Mouse (Mus musculus): ENCODE data around the gene Zfp575. TPM values are rescaled to one million over a fixed set of nuclear protein-coding genes. Genes with fewer than 3 reads are reported as not detected.
A peak's percentile ranks its signal among the peaks of the same experiment; 100 is the strongest.

The Zfp575 gene
- total RNA-seq, 1 experiment from 2014 or later: 0.39 TPM

- DNase-seq: no peak
Observed at GRCm38 (mm10) chr7:24563191-24563836, 24.1 kb downstream of the Zfp575 start.

- no peak for DNase-seq
Observed at GRCm38 (mm10) chr7:24561450-24561849, 26.0 kb downstream of the Zfp575 start.

- DNase-seq: no peak
Observed at GRCm38 (mm10) chr7:24555786-24556185, 31.7 kb downstream of the Zfp575 start.

GRCm38 (mm10) chr7:24551985-24552759 lies 35.3 kb downstream of the Zfp575 start:
- DNase-seq: no peak

GRCm38 (mm10) chr7:24547534-24548036 lies 39.9 kb downstream of the Zfp575 start:
- DNase-seq: no peak

GRCm38 (mm10) chr7:24546634-24547389 lies 40.6 kb downstream of the Zfp575 start:
- peak; percentile 99 for DNase-seq

- DNase-seq: no peak
Observed at GRCm38 (mm10) chr7:24546068-24546614, 41.3 kb downstream of the Zfp575 start, which contains the start of the genes Pinlyp and Xrcc1. Gene Pinlyp, minus strand, starts transcription at chr7:24546118. Gene Xrcc1, plus strand, starts transcription at chr7:24546289.

GRCm38 (mm10) chr7:24544506-24544905 lies 42.9 kb downstream of the Zfp575 start:
- DNase-seq: no peak

- DNase-seq: no peak
Observed at GRCm38 (mm10) chr7:24539686-24540085, 47.8 kb downstream of the Zfp575 start.

GRCm38 (mm10) chr7:24538701-24539100 lies 48.7 kb downstream of the Zfp575 start:
- no peak for DNase-seq

- DNase-seq: peak; percentile 36
Observed at GRCm38 (mm10) chr7:24538154-24538553, 49.3 kb downstream of the Zfp575 start.

GRCm38 (mm10) chr7:24537591-24537990 lies 49.9 kb downstream of the Zfp575 start:
- peak; percentile 34 for DNase-seq

- no peak for DNase-seq
Observed at GRCm38 (mm10) chr7:24537081-24537480, 50.4 kb downstream of the Zfp575 start.

- DNase-seq: no peak
Observed at GRCm38 (mm10) chr7:24534301-24534700, 53.1 kb downstream of the Zfp575 start.

Other genes starting within 250 kb of the Zfp575 start
- not detected in 2 replicates for gene Lypd5, start 238.4 kb downstream of the Zfp575 start, total RNA-seq (2021)
- 0.21 TPM in 1 of 2 replicates, not detected in the other for gene Kcnn4, start 217.4 kb downstream of the Zfp575 start, total RNA-seq (2021)
- gene Smg9, start 188.0 kb downstream of the Zfp575 start, total RNA-seq (2021): 26.6 and 29.1 TPM in 2 replicates
- gene Irgc1, start 135.3 kb downstream of the Zfp575 start, total RNA-seq (2021): not detected in 2 replicates
- gene Plaur, start 125.2 kb downstream of the Zfp575 start, total RNA-seq (2021): 5.6 and 7.8 TPM in 2 replicates
- 2.4 and 3.8 TPM in 2 replicates for gene Cadm4, start 105.6 kb downstream of the Zfp575 start, total RNA-seq (2021)
- gene Zfp428, start 80.6 kb downstream of the Zfp575 start, total RNA-seq (2021): 6.2 and 7.0 TPM in 2 replicates
- gene AC161166.1, start 75.2 kb downstream of the Zfp575 start, total RNA-seq (2021): not detected in 2 replicates
- 24.5 and 29.5 TPM in 2 replicates for gene Irgq, start 57.0 kb downstream of the Zfp575 start, total RNA-seq (2021)
- gene Pinlyp, start 41.5 kb downstream of the Zfp575 start, total RNA-seq (2021): not detected in 2 replicates
- 38.0 and 51.2 TPM in 2 replicates for gene Xrcc1, start 41.4 kb downstream of the Zfp575 start, total RNA-seq (2021)
- 26.0 and 38.2 TPM in 2 replicates for gene Ethe1, start 98 bp downstream of the Zfp575 start, total RNA-seq (2021)
- 7.1 and 7.4 TPM in 2 replicates for gene Phldb3, start 23.1 kb upstream of the Zfp575 start, total RNA-seq (2021)
- gene Lypd3, start 48.9 kb upstream of the Zfp575 start, total RNA-seq (2021): 1.5 and 1.7 TPM in 2 replicates
- gene Tex101, start 89.0 kb upstream of the Zfp575 start, total RNA-seq (2021): not detected in 2 replicates
- gene BC049730, start 121.6 kb upstream of the Zfp575 start, total RNA-seq (2021): not detected in 2 replicates
- not detected in 2 replicates for gene Gm4763, start 139.3 kb upstream of the Zfp575 start, total RNA-seq (2021)
- not detected in 2 replicates for gene Cd177, start 172.7 kb upstream of the Zfp575 start, total RNA-seq (2021)
- gene Ceacam10, start 189.6 kb upstream of the Zfp575 start, total RNA-seq (2021): 0.36 TPM in 1 of 2 replicates, not detected in the other